Mouse (Mus musculus): Measurements from ENCODE around the gene Rd3l.

- TF ChIP-seq HCFC1 (IDR thresholded peaks at IDR 0.05; ENCODE audit: low read depth, low read length) (no peak), GATA1 (IDR thresholded peaks at IDR 0.05; ENCODE audit: low read depth, low read length) (no peak), CTCF (IDR thresholded peaks at IDR 0.05 in 2 of 3, conservative IDR thresholded peaks at IDR 0.05 in 1 of 3; ENCODE audit: control insufficient read depth in 1 of 3, insufficient read depth in 1 of 3, low read depth in 2 of 3, low read length in 3 of 3, poor library complexity in 1 of 3, severe bottlenecking in 1 of 3) (no peak), POLR2A (IDR thresholded peaks at IDR 0.05; ENCODE audit: control insufficient read depth in 1 of 2, insufficient read depth in 1 of 2, low read depth in 1 of 2, low read length in 2 of 2, poor library complexity in 1 of 2) (no peak; a peak in 1 of 4 replicates), EP300 (IDR thresholded peaks at IDR 0.05; ENCODE audit: low read depth in 1 of 2, low read length in 2 of 2) (no peak), NELFE (IDR thresholded peaks at IDR 0.05; ENCODE audit: low read depth, low read length) (no peak), MEF2A (IDR thresholded peaks at IDR 0.05; ENCODE audit: extremely low read depth, insufficient replicate concordance, low read depth, low read length, poor library complexity, severe bottlenecking) (no peak)
Observed at GRCm38 (mm10) chr12:111963339-111963738, 17.8 kb downstream of the Rd3l start.
